Mouse (Mus musculus): ENCODE results near the gene Vpreb2.
"Not testable (repeated sequence)": the region's sequence is repeated elsewhere in the genome, so short reads cannot be mapped to it uniquely, and the experiment has no call there.

Gene Vpreb2

GRCm38 (mm10) chr16:17980128-17980527 is at the start of gene Vpreb2:
Vpreb2 (plus strand) TSS chr16:17980428.
- DNase-seq (ENCODE audit: low read depth in 1 of 2, low spot score in 2 of 2): no peak

- DNase-seq (ENCODE audit: low read depth in 1 of 2, low spot score in 2 of 2): no peak
Measured at GRCm38 (mm10) chr16:17931906-17932460, 48.2 kb upstream of the Vpreb2 start.

- no peak for DNase-seq (ENCODE audit: low read depth in 1 of 2, low spot score in 2 of 2)
Measured at GRCm38 (mm10) chr16:17933594-17934444, 46.4 kb upstream of the Vpreb2 start.

GRCm38 (mm10) chr16:17934445-17934910 is 45.8 kb upstream of the Vpreb2 start:
- no peak for DNase-seq (ENCODE audit: low read depth in 1 of 2, low spot score in 2 of 2)

- DNase-seq (ENCODE audit: low read depth in 1 of 2, low spot score in 2 of 2): no peak
Measured at GRCm38 (mm10) chr16:17936776-17937175, 43.5 kb upstream of the Vpreb2 start.

- DNase-seq (ENCODE audit: low read depth in 1 of 2, low spot score in 2 of 2): no peak
Measured at GRCm38 (mm10) chr16:17938187-17938586, 42.0 kb upstream of the Vpreb2 start.

- DNase-seq (ENCODE audit: low read depth in 1 of 2, low spot score in 2 of 2): peak in 1 of 2 experiments; percentile 40
Measured at GRCm38 (mm10) chr16:17938821-17939220, 41.4 kb upstream of the Vpreb2 start.

GRCm38 (mm10) chr16:17939255-17939751 is 40.9 kb upstream of the Vpreb2 start:
- no peak for DNase-seq (ENCODE audit: low read depth in 1 of 2, low spot score in 2 of 2)

GRCm38 (mm10) chr16:17943466-17943865 is 36.8 kb upstream of the Vpreb2 start:
- DNase-seq (ENCODE audit: low read depth in 1 of 2, low spot score in 2 of 2): no peak

GRCm38 (mm10) chr16:17945081-17945831 is 35.0 kb upstream of the Vpreb2 start:
- no peak for DNase-seq (ENCODE audit: low read depth in 1 of 2, low spot score in 2 of 2)

GRCm38 (mm10) chr16:17949421-17949877 is 30.8 kb upstream of the Vpreb2 start:
- no peak for DNase-seq (ENCODE audit: low read depth in 1 of 2, low spot score in 2 of 2)

- no peak for DNase-seq (ENCODE audit: low read depth in 1 of 2, low spot score in 2 of 2)
Measured at GRCm38 (mm10) chr16:17950068-17950467, 30.2 kb upstream of the Vpreb2 start.

GRCm38 (mm10) chr16:17951618-17952017 is 28.6 kb upstream of the Vpreb2 start:
- no peak for DNase-seq (ENCODE audit: low read depth in 1 of 2, low spot score in 2 of 2)

GRCm38 (mm10) chr16:17956052-17956638 is 24.1 kb upstream of the Vpreb2 start:
- not testable (repeated sequence) for DNase-seq (ENCODE audit: low read depth in 1 of 2, low spot score in 2 of 2)

GRCm38 (mm10) chr16:17962091-17962490 is 18.1 kb upstream of the Vpreb2 start:
- DNase-seq (ENCODE audit: low read depth in 1 of 2, low spot score in 2 of 2): no peak

GRCm38 (mm10) chr16:17971853-17972252 is 8.4 kb upstream of the Vpreb2 start:
- DNase-seq (ENCODE audit: low read depth in 1 of 2, low spot score in 2 of 2): no peak

GRCm38 (mm10) chr16:17977840-17978239 is 2.4 kb upstream of the Vpreb2 start:
- not testable (repeated sequence) for DNase-seq (ENCODE audit: low read depth in 1 of 2, low spot score in 2 of 2)

GRCm38 (mm10) chr16:17983201-17983600 is 3.0 kb downstream of the Vpreb2 start:
- no peak for DNase-seq (ENCODE audit: low read depth in 1 of 2, low spot score in 2 of 2)

GRCm38 (mm10) chr16:17984231-17984630 is 4.0 kb downstream of the Vpreb2 start:
- no peak for DNase-seq (ENCODE audit: low read depth in 1 of 2, low spot score in 2 of 2)

- no peak for DNase-seq (ENCODE audit: low read depth in 1 of 2, low spot score in 2 of 2)
Measured at GRCm38 (mm10) chr16:17985078-17985477, 4.8 kb downstream of the Vpreb2 start.

All from monocyte, adult 2 months (primary cell).